In genomic region chr11:119503675-119504074, GRCm38 (mm10) we compare ENCODE assay signal across 9 mouse cellular contexts. TPM values are rescaled to one million over a fixed set of nuclear protein-coding genes. Genes with fewer than 3 reads are reported as not detected.
DNase-seq lines count a peak whose midpoint lies in the region; ATAC-seq and TF ChIP-seq lines count a peak whose summit lies in the region.
"Had no signal": no experiment of that assay in that cellular context is flagged by ENCODE, and none has a peak within 500 bp of the region (broad histone marks: within the 10 kb centered on the region; RNA-seq: fewer than 3 reads in every experiment).

No protein-coding gene starts in this region.

- peaks cover 11% of the 10 kb centered on the region for H3K36me3 ChIP-seq in hindbrain, embryonic 15.5 days

- TF ChIP-seq CTCF in Patski (IDR thresholded peaks at IDR 0.05) = peak; percentile 98
- TF ChIP-seq CTCF in left cerebral cortex, adult 2 months (IDR thresholded peaks at IDR 0.05) = peak; percentile 100

- no peak for ATAC-seq in Patski
- ATAC-seq in frontal cortex, adult (ENCODE audit: low TSS enrichment) = peak; percentile 75
- peak; percentile 61; the same call in 1 of the 2 replicates for ATAC-seq in hindbrain, embryonic 15.5 days (ENCODE audit: low FRiP score, low read depth)
- ATAC-seq in megakaryocyte progenitor cell, adult 5-6 weeks (replicated peaks; ENCODE audit: poor library complexity) = peak; percentile 96

- CTCF ChIA-PET in Patski (lab: Charles Lee) = interaction anchor here (0.6 to 2.1 kb wide), 4 partner anchors 10 to 401 kb away, joined by 3 to 14 read pairs (median 8); no protein-coding TSS in a partner anchor

- intact Hi-C loops in left cerebral cortex, adult 2 months (cut with DNase I) = loop anchor here (2.0 to 10.0 kb wide), 4 partner anchors 115 to 489 kb away; no protein-coding TSS in a partner anchor

- peaks cover under 1% of the 10 kb centered on the region; the same call in 1 of the 2 replicates for H3K4me1 ChIP-seq in hindbrain, embryonic 15.5 days (replicated peaks)
- H3K4me1 ChIP-seq: heart, embryonic 15.5 days had no signal

- H3K9ac ChIP-seq in hindbrain, embryonic 15.5 days = no peak overlapping the region
- H3K9ac ChIP-seq: heart, embryonic 15.5 days had no signal

- H3K4me2 ChIP-seq in hindbrain, embryonic 15.5 days = no peak overlapping the region
- H3K4me2 ChIP-seq: heart, embryonic 15.5 days had no signal

- H3K27ac ChIP-seq in hindbrain, embryonic 15.5 days (replicated peaks) = no peak overlapping the region
- no peak overlapping the region for H3K27ac ChIP-seq in left cerebral cortex, adult 2 months
- H3K27ac ChIP-seq: heart, embryonic 15.5 days had no signal

- H3K4me3 ChIP-seq in hindbrain, embryonic 15.5 days = no peak overlapping the region
- no peak overlapping the region for H3K4me3 ChIP-seq in left cerebral cortex, adult 2 months
- H3K4me3 ChIP-seq: heart, embryonic 15.5 days had no signal

- in situ Hi-C loops in Patski (cut with MboI; ENCODE audit: low pct_unique_long_range_greater_than_20kb) = no loop called here

- H3K27me3 ChIP-seq in Patski = no peaks in the 10 kb centered on the region
- H3K27me3 ChIP-seq in hindbrain, embryonic 15.5 days = no peaks in the 10 kb centered on the region
- H3K27me3 ChIP-seq: heart, embryonic 15.5 days had no signal

- POLR2A ChIA-PET in Patski (lab: Charles Lee) = interaction anchor here (1.4 kb wide), 1 partner anchor 402 kb away, joined by 3 read pairs; no protein-coding TSS in a partner anchor

- H3K9me3 ChIP-seq in hindbrain, embryonic 15.5 days = no peaks in the 10 kb centered on the region
- H3K9me3 ChIP-seq: heart, embryonic 15.5 days had no signal

- DNase-seq in Patski (ENCODE audit: low read depth, low spot score) = no peak
- peak; percentile 89 for DNase-seq in cerebellum, adult 9-10 months
- peak; percentile 73 to 84 for DNase-seq in left cerebral cortex, adult 2 months (ENCODE audit: extremely low spot score in 1 of 2, low spot score in 2 of 2)
- DNase-seq in right cerebral cortex, adult 2 months (ENCODE audit: low spot score in 2 of 2) = peak; percentile 77 to 87
- DNase-seq in urinary bladder, adult 2 months (ENCODE audit: low spot score) = peak; percentile 48

RNA-seq across cellular contexts. Expression of gene Endov, which starts 12.5 kb away (rescaled TPM):
- polyA plus RNA-seq in Patski (2021) = 19.6 TPM
- polyA plus RNA-seq in hindbrain, embryonic 15.5 days (2015; fragmentation: Nextera tagmentation; extraction: Ambion mirVana) = 17.2 and 17.6 TPM in 2 replicates
- 10 to 100 TPM; 31.3 to 35.3 TPM for total RNA-seq in left cerebral cortex, adult 2 months (2021)
- 3.1 and 6.4 TPM in 2 replicates for total RNA-seq in megakaryocyte progenitor cell, adult 5-6 weeks (2015)
- 6.7 and 8.7 TPM in 2 replicates for total RNA-seq in megakaryocyte progenitor cell, adult 5-6 weeks (2017)
- 15.7 and 17.7 TPM in 2 replicates for polyA plus RNA-seq in urinary bladder, adult 2 months (2012; rRNA removed)

RNA-seq across cellular contexts. Expression of gene Nptx1, which starts 43.9 kb away (rescaled TPM):
- polyA plus RNA-seq in Patski (2021) = 0.06 TPM
- polyA plus RNA-seq in hindbrain, embryonic 15.5 days (2015; fragmentation: Nextera tagmentation; extraction: Ambion mirVana) = 16.2 and 20.7 TPM in 2 replicates
- total RNA-seq in left cerebral cortex, adult 2 months (2021) = 100 to 1,000 TPM; 247 to 272 TPM
- total RNA-seq in megakaryocyte progenitor cell, adult 5-6 weeks (2015) = not detected in 2 replicates
- not detected in 2 replicates for total RNA-seq in megakaryocyte progenitor cell, adult 5-6 weeks (2017)
- polyA plus RNA-seq in urinary bladder, adult 2 months (2012; rRNA removed) = 1.8 and 2.3 TPM in 2 replicates
